Mouse (Mus musculus) cerebellum, adult 8-10 months (tissue): ENCODE data around the gene Poln.

Experiments
- DNase-seq: peaks from one replicate; pipeline ENCODE4 v3.0.0; 2022

Poln gene

DNA sequence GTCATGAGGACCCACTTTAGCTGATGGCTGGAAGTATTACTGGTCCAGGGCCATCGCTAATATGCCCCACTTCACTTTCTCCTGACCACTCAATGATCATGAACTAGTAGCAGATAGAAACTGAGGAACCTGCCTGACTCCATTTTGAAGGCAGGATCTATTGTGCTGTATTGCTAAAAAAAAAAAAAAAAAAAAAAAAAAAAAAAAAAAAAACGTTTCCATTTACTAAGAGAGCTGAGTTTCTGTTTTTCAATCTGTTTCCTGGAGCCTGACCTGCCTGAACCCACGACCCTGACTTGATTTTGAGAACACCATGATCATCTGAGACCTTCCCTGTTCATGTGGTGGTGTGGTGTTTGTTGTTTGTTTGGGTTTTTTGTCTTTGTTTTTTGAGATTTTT, 193.0 kb downstream of the Poln start:
- no peak for DNase-seq

- no peak for DNase-seq
Measured at GRCm38 (mm10) chr5:33974736-33975135, 194.5 kb downstream of the Poln start.

GRCm38 (mm10) chr5:33959382-33959781, 209.9 kb downstream of the Poln start:
- DNase-seq: no peak
